Mouse (Mus musculus): ENCODE measurements around the gene Dtymk. TPM values are rescaled to one million over a fixed set of nuclear protein-coding genes. Genes with fewer than 3 reads are reported as not detected.
"Not testable (repeated sequence)": the region's sequence is repeated elsewhere in the genome, so short reads cannot be mapped to it uniquely, and the experiment has no call there.

The Dtymk gene
- total RNA-seq (2018; cell fraction: chromatin; rRNA removed), result 10 to 100 TPM in 23 of 26 experiments, 1 to 10 TPM in 3; 5.5 to 76.8 (median 35.1) TPM
- total RNA-seq (2018; cell fraction: cytosol; rRNA removed), result 10 to 100 TPM; 10.0 to 23.9 (median 16.8) TPM
- total RNA-seq (2018; cell fraction: nucleus; rRNA removed), result 100 to 1,000 TPM in 1 of 26 experiments, 10 to 100 TPM in 22, 1 to 10 TPM in 3; 6.6 to 162 (median 40.9) TPM
- polyA plus RNA-seq (2018), result 11.9 to 58.0 TPM (median 15.6 TPM) in 3 replicates

DNA sequence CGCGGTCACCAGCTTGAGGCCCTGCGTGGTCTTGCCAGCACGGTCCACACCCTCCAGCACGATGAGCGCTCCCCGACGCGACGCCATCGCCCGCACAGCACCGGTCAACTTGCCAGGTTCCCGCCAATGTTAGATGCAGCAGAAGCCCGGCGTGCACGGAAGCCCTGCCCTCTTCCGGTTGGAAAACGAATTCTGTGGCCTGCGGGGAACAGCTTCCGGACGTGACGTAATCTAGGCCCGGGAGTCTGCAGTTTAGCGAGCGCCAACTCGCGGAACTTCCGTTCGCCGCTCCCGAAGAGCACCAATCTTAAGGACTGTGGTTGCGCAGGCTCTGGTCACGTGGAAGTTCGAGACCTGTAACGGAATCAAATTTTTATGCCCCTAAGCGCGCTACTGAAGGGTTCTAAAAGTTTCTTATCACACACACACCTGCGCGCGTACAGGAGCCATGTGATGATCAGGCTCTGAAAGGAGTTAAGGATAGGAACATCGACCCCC lies at the start of gene Dtymk:
Gene Dtymk, minus strand, starts transcription at position 194 of the 498 bp plus-strand sequence.
- Histone ChIP-seq H3K79me2 (ENCODE audit: inconsistent target) (peaks cover 42% of the 10 kb centered on the region), H3K36me3 (ENCODE audit: inconsistent target) (peaks cover 4% of the 10 kb centered on the region; the same call in 1 of the 2 replicates), H3K27ac (peak within 1 kb of the TSS; percentile 88), H3K4me3 (ENCODE audit: inconsistent target) (peak within 1 kb of the TSS; percentile 58)
- WGBS (ENCODE audit: missing documents), result under 1% methylated on average over 42 of the region's 42 CpGs

DNA sequence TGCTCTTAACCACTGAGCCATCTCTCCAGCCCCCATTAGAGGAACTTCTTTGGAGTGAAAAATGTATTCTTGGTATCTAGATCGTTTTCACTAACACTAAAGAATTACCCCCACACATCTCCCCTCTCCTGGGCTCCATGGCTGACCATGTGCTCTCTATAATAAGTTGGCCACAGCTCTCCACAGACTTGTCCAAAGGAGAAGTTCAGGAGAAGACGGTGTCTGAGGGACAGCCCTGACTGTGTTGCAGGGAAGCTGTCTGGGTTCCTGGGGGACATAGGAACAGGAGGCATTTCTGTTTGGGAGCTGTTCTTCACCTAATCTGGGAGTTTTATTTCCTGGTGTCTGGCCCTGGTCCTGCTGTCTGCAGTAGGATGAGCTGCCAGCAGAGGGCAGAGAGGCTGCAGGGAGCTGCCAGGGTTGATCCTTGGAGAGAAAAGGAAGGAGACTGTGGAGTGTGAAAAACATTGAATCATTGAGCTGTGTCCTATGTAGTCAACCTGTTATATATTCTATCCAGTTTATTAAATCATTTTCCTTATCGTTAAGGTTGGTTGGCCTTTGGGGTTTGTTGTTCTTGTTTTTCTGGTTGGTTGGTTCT lies 44.1 kb upstream of the Dtymk start:
- not testable (repeated sequence) for H3K4me3 ChIP-seq (ENCODE audit: inconsistent target); H3K36me3 ChIP-seq (ENCODE audit: inconsistent target); H3K79me2 ChIP-seq (ENCODE audit: inconsistent target); H3K27ac ChIP-seq
- WGBS (ENCODE audit: missing documents), result 86% methylated on average over 1 of the region's 3 CpGs

- 89% methylated on average over 7 of the region's 8 CpGs for WGBS (ENCODE audit: missing documents)
- H3K79me2 ChIP-seq (ENCODE audit: inconsistent target); H3K4me3 ChIP-seq (ENCODE audit: inconsistent target); H3K27ac ChIP-seq: not testable (repeated sequence)
- H3K36me3 ChIP-seq (ENCODE audit: inconsistent target), result peaks cover 15% of the 10 kb centered on the region; the same call in 1 of the 2 replicates
Observed at GRCm38 (mm10) chr1:93838569-93838968, 36.8 kb upstream of the Dtymk start.

DNA sequence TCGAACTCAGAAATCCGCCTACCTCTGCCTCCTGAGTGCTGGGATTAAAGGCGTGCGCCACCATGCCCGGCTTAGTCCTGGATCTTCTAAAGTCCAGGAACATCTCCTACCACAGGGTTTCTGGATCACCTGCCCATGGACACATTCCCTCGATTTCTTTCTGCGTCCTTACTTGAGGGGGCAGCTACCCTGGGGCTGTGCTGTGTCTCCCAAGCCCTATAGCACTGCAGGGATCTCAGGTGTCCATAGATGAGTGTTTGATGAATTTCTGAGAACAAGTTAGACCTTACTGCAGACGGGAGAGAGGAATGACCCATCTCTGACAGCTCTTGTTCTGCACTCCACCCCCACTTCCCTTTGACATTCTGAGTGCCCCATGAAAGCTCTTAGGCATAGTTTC lies 35.6 kb upstream of the Dtymk start:
- Histone ChIP-seq H3K4me3 (ENCODE audit: inconsistent target) (no peak overlapping the region), H3K27ac (no peak overlapping the region), H3K36me3 (ENCODE audit: inconsistent target) (peaks cover 15% of the 10 kb centered on the region; the same call in 1 of the 2 replicates), H3K79me2 (ENCODE audit: inconsistent target) (no peaks in the 10 kb centered on the region)
- WGBS (ENCODE audit: missing documents), result 97% methylated on average over 8 of the region's 8 CpGs

DNA sequence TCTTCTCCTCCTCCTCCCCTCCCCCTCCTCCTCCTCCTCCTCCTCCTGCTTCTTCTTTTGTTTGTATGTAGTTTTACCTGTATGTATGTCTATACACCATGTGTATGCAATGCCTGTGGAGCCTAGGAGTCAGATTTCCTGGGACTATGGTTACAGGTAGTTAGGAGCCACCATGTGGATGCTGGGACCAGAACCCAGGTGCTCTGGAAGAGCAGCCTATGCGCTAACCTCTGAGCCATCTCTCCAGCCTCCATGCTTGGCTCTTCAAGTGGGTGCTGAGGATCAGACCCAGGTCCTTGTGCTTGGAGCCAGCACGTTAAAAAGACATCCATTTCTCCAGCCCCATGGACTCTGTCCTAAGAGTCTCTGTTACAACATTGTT lies 34.8 kb upstream of the Dtymk start:
- 97% methylated on average over 2 of the region's 2 CpGs for WGBS (ENCODE audit: missing documents)
- H3K36me3 ChIP-seq (ENCODE audit: inconsistent target), result peaks cover 15% of the 10 kb centered on the region; the same call in 1 of the 2 replicates
- no peak overlapping the region for H3K27ac ChIP-seq
- no peak overlapping the region for H3K4me3 ChIP-seq (ENCODE audit: inconsistent target)
- H3K79me2 ChIP-seq (ENCODE audit: inconsistent target), result no peaks in the 10 kb centered on the region

DNA sequence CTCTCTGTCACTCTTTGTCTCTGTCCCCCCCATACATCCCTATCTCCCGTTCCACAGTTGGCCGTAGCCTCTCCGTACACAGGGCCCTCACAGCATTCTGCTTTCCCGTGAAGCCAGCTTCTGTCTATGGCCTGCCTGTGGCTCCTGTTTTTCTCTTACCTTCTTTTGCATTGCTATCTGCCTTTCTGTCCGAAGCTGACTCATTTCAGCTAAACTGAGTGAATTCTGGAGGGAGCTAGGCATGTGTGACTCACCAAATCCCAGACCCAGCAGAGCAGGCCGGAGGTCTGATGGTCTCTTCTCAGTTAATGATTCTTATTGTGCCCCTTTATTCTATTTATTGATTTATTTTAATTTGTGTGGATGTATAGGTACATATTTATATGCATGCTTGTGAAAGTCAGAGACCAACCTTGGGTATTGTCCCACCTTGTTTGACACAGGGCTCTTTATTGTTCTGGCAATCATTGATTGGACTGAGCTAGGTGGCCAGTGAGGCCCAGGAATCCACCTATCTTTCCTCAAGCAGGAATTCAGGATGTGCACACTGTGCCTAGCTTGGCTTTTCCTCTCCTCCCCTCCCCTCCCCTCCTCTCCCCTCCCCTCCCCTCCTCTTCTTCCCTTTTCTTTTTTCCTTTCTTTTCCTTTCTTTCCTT lies 34.3 kb upstream of the Dtymk start:
- Histone ChIP-seq H3K4me3 (ENCODE audit: inconsistent target) (no peak overlapping the region), H3K27ac (no peak overlapping the region), H3K79me2 (ENCODE audit: inconsistent target) (no peaks in the 10 kb centered on the region), H3K36me3 (ENCODE audit: inconsistent target) (peaks cover 15% of the 10 kb centered on the region; the same call in 1 of the 2 replicates)
- WGBS (ENCODE audit: missing documents), result 96% methylated on average over 5 of the region's 6 CpGs

DNA sequence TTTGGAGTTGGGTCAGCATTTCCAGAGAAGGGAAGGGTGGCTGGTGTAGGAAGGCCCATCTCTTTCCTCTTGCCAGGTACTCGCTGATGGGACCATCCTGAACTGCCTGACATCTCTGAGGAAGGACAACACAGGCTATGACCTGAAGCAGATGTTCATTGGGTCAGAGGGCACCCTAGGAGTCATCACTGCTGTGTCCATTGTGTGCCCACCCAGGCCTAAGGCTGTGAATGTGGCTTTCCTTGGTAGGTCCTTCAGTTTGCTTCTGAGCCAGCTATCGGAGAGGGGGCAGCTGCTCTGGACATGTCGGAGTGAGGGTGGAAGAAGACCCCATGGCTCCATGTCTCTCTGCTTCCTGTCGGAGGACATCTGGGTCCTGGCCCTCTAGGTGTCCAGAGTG lies 33.5 kb upstream of the Dtymk start:
- 89% methylated on average over 4 of the region's 4 CpGs for WGBS (ENCODE audit: missing documents)
- Histone ChIP-seq H3K36me3 (ENCODE audit: inconsistent target) (peaks cover 15% of the 10 kb centered on the region; the same call in 1 of the 2 replicates), H3K4me3 (ENCODE audit: inconsistent target) (no peak overlapping the region), H3K79me2 (ENCODE audit: inconsistent target) (no peaks in the 10 kb centered on the region), H3K27ac (no peak overlapping the region)

DNA sequence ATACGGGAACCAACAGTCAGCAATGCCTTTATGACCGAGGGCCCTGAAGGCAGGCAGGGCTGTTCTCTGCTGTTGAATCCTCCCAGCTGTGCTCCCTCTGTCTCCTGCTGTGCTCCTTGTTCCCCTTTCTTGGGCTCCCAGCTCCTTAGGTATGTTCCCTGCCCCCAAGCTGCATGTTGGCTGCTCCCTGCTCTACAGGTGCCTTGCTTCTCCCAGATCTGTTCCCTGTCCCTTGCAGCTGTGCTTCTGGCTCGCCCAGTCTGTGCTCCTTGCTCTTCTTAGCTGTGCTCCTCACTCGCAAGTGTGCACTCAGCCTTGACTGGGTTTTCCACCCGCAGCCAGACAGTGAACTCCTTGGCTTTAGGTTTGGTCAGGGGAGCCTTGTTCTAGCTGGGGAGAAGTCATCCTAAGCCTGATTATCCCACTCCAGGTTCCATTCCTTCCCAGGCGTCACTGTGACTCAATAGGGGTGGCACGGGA lies 33.0 kb upstream of the Dtymk start:
- H3K4me3 ChIP-seq (ENCODE audit: inconsistent target), result no peak overlapping the region
- no peaks in the 10 kb centered on the region for H3K79me2 ChIP-seq (ENCODE audit: inconsistent target)
- 94% methylated on average over 6 of the region's 7 CpGs for WGBS (ENCODE audit: missing documents)
- H3K36me3 ChIP-seq (ENCODE audit: inconsistent target), result peaks cover 15% of the 10 kb centered on the region; the same call in 1 of the 2 replicates
- H3K27ac ChIP-seq, result no peak overlapping the region

DNA sequence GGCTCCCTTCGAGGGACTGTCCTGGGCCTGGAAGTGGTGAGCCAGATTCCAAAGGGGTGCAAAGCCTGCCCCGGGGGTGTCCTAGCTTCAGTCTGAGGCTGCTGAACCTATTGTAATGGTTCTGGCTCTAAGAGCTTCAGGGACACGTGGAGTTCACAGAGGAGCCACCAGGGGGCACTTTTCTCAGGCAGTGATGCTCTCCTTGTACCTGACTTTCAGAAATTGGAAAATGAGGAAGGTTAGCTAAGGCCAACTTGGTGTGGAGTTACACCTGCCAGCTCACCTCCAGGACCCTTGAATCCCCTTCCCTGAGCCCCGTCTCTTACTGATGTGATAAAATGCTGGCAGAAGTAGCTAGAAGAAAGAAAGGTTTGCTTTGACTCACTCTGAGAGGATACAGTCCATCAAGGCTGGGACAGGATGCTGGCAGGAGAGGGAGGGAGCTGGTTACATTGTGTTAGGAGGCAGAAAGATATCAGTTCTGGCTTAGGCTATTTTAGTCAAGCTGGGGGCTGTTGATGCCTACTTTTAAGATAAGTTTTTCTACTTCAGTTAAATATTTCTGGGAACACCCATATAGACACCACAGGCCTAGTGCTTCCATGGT lies 31.1 kb upstream of the Dtymk start:
- not testable (repeated sequence) for H3K79me2 ChIP-seq (ENCODE audit: inconsistent target); H3K27ac ChIP-seq; H3K4me3 ChIP-seq (ENCODE audit: inconsistent target)
- 80% methylated on average over 1 of the region's 4 CpGs for WGBS (ENCODE audit: missing documents)
- H3K36me3 ChIP-seq (ENCODE audit: inconsistent target), result peaks cover 15% of the 10 kb centered on the region; the same call in 1 of the 2 replicates

- H3K79me2 ChIP-seq (ENCODE audit: inconsistent target), result no peaks in the 10 kb centered on the region
- H3K36me3 ChIP-seq (ENCODE audit: inconsistent target), result no peaks in the 10 kb centered on the region; the same call in 1 of the 2 replicates
- 89% methylated on average over 9 of the region's 9 CpGs for WGBS (ENCODE audit: missing documents)
- no peak overlapping the region for H3K4me3 ChIP-seq (ENCODE audit: inconsistent target)
- no peak overlapping the region for H3K27ac ChIP-seq
Observed at GRCm38 (mm10) chr1:93826540-93826835, 24.8 kb upstream of the Dtymk start.

- Histone ChIP-seq H3K4me3 (ENCODE audit: inconsistent target) (peak overlapping the region; percentile 70), H3K79me2 (ENCODE audit: inconsistent target) (no peaks in the 10 kb centered on the region), H3K36me3 (ENCODE audit: inconsistent target) (no peaks in the 10 kb centered on the region; the same call in 1 of the 2 replicates), H3K27ac (peak overlapping the region; percentile 75)
- WGBS (ENCODE audit: missing documents), result 50% methylated on average over 25 of the region's 27 CpGs
Observed at GRCm38 (mm10) chr1:93825771-93826539, 24.2 kb upstream of the Dtymk start.

DNA sequence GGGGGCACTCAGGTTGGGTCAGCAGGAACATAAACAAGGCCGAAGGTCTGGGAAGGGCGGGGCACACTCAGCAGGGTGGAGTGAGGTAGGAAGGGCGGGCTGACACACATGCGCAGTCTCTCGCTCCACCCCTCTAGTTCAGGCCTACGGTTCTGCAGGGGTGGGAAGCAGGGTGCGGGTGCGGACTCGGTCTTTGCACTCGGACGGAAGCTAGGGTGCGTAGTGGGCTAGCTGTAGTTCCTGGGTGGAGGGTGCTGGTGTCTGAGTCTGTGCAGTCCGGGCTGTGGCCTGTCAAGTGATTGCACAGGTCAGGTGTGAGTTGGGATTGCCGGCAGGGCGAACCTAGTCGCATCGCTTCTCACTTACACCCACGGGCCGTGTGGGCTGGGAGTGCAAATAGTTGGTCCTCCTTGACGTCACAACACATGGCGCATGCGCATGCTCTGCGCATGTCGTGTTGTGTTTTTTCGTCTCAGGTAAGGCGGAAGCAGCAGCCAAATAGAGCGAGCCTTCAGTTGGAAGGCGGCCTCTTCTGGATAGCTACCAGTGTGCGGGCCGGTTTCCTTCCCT lies 23.5 kb upstream of the Dtymk start:
- WGBS (ENCODE audit: missing documents), result under 1% methylated on average over 30 of the region's 30 CpGs
- Histone ChIP-seq H3K27ac (peak overlapping the region; percentile 75), H3K79me2 (ENCODE audit: inconsistent target) (no peaks in the 10 kb centered on the region)

DNA sequence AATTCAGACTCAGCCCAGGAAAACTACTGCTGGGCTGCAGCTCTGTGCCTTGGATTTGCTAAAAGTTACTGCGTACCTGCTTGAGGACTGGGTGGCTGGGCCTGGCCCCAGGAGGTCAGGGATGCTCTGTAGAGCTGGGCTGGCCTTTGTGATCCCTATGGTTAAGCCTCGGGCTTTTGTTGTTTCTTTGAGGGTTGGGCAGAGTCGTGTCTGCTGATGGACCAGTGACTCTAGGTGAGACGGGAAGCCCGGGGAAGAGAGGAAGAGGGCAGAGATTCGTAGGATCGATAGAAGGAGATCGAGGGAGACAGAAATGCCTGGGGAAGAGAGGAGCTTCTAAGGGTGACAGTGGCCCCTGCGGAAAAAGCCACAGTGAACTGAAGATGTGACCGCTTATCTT lies 22.9 kb upstream of the Dtymk start, which contains the start of gene D2hgdh:
Gene D2hgdh, plus strand, starts transcription at position 301 of the 400 bp plus-strand sequence.
- H3K4me3 ChIP-seq (ENCODE audit: inconsistent target), result peak within 1 kb of the TSS; percentile 70
- H3K36me3 ChIP-seq (ENCODE audit: inconsistent target), result peaks cover 8% of the 10 kb centered on the region
- H3K27ac ChIP-seq, result peak within 1 kb of the TSS; percentile 75
- H3K79me2 ChIP-seq (ENCODE audit: inconsistent target), result no peaks in the 10 kb centered on the region
- WGBS (ENCODE audit: missing documents), result 34% methylated on average over 10 of the region's 10 CpGs

More for the DNA sequence above, 23.5 kb upstream of the Dtymk start:
- H3K36me3 ChIP-seq (ENCODE audit: inconsistent target), result peaks cover 2% of the 10 kb centered on the region; the same call in 1 of the 2 replicates
- H3K4me3 ChIP-seq (ENCODE audit: inconsistent target), result peak overlapping the region; percentile 70

Data from macrophage (primary cell).